Mouse (Mus musculus) liver, adult 2 months (tissue): Measurements from ENCODE around the gene Epas1. TPM values are rescaled to one million over a fixed set of nuclear protein-coding genes. Genes with fewer than 3 reads are reported as not detected.

ENCODE experiments used
- DNase-seq: peaks from one replicate; pipeline ENCODE4 v3.0.0-alpha.2; 2011; ENCODE audit warnings: low read depth, low spot score; ENCODE audit errors: extremely low read depth
- H3K27ac ChIP-seq: fragments of 200-500 bp; replicated peaks from 2 replicates; pipeline ENCODE4 v1.5.1; 2012; ENCODE audit warnings: low read depth, mild to moderate bottlenecking, control low read depth, inconsistent platforms, low read length; ENCODE audit not compliant: insufficient read depth
- H3K27me3 ChIP-seq: fragments of 200-500 bp; 2 replicates; pipeline ENCODE4 v1.6.1; 2012; ENCODE audit warnings: mild to moderate bottlenecking, moderate library complexity, low read length, inconsistent platforms; ENCODE audit not compliant: control insufficient read depth, insufficient read depth
- H3K36me3 ChIP-seq: fragments of 200-500 bp; 2 replicates; pipeline ENCODE4 v1.6.1; 2012; ENCODE audit warnings: low read length, inconsistent platforms; ENCODE audit not compliant: control insufficient read depth, insufficient read depth
- H3K4me1 ChIP-seq: fragments of 200-500 bp; 2 replicates; pipeline ENCODE4 v1.6.1; 2011; ENCODE audit warnings: low read length; ENCODE audit not compliant: control insufficient read depth, insufficient read depth
- H3K4me3 ChIP-seq: fragments of 200-500 bp; 2 replicates; pipeline ENCODE4 v1.5.1; 2011; ENCODE audit warnings: low read depth, mild to moderate bottlenecking, control low read depth, low read length, moderate library complexity; ENCODE audit not compliant: insufficient read depth
- H3K79me2 ChIP-seq: fragments of 200-500 bp; 2 replicates; pipeline ENCODE4 v1.6.1; 2012; ENCODE audit warnings: inconsistent platforms, mild to moderate bottlenecking, low read length, moderate library complexity; ENCODE audit not compliant: control insufficient read depth, insufficient read depth
- H3K9ac ChIP-seq: fragments of 200-500 bp; 2 replicates; pipeline ENCODE4 v1.6.1; 2012; ENCODE audit warnings: low read depth, mild to moderate bottlenecking, control low read depth, inconsistent platforms, low read length
- CTCF ChIP-seq: fragments of 200-500 bp; IDR thresholded peaks from 2 replicates; pipeline ENCODE4 v1.5.1; 2011; ENCODE audit warnings: low read depth, low read length, control low read depth
- POLR2A ChIP-seq: fragments of 200-500 bp; IDR thresholded peaks from 2 replicates; pipeline ENCODE4 v1.6.1; 2011; ENCODE audit warnings: low read length, control low read depth; ENCODE audit not compliant: insufficient read depth; ENCODE audit errors: extremely low read depth
- WGBS: fragments of 180-500 bp; shearing (Covaris S2); methylation state at CpG from one replicate; pipeline ENCODE4 v1.1.7; 2018; 5-methylcytosine and 5-hydroxymethylcytosine counted together
- polyA plus RNA-seq: library from polyadenylated mRNA; depleted of rRNA; stranded (reverse); fragments of >200 nt; gene quantifications from 2 replicates; pipeline ENCODE4 v1.2.3, GENCODE M21; 2012
- total RNA-seq: library from RNA; depleted of rRNA; stranded (reverse); fragments of >200 nt; gene quantifications from 2 replicates; pipeline ENCODE4 v1.2.3, GENCODE M21; 2014

Gene Epas1
- total and polyA plus RNA-seq, 2 experiments = 34.8 to 41.3 TPM

DNA sequence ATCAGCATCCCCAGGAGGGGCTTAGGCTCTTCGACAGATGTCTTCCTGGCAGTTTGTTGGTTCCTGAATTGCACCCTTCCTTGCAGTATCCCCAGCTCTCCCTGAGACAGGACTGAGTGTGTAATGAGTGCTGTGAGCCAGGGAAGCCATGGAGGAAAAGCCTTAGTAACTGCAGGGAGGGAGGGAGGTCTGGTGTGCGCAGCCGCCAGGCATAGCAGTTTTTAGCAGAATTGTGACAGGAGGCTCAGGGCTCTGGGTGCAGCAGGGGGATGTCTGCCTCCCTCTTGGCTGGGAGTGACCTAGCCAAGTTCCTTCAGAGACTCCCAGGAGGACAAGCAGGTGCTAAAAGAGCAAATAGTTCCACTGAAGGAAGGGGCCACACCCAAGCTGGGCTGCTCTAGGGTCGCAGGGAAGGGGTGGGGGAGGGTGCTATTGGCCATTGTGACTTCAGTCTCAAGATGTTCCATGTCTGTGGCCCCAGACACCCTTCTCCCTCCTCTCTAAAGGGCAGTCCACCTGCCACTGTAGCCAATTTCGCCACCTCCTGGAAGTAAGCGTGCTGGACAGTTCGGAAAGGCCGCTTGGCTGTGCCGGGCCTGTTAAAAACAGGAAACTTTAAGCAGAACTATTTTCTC, 49.0 kb downstream of the Epas1 start:
- 64% methylated on average over 9 of the region's 9 CpGs for WGBS
- peaks cover 33% of the 10 kb centered on the region for H3K36me3 ChIP-seq
- TF ChIP-seq POLR2A (no peak), CTCF (peak; percentile 52)
- H3K4me1 ChIP-seq = 0 out of 2 replicates have a peak, but pooled peaks cover 4% of the 10 kb centered on the region
- no peaks in the 10 kb centered on the region for H3K27me3 ChIP-seq
- DNase-seq = no peak
- no peak overlapping the region for H3K9ac ChIP-seq
- peak overlapping the region; percentile 42 for H3K27ac ChIP-seq
- peaks cover 17% of the 10 kb centered on the region for H3K79me2 ChIP-seq
- H3K4me3 ChIP-seq = no peak overlapping the region

DNA sequence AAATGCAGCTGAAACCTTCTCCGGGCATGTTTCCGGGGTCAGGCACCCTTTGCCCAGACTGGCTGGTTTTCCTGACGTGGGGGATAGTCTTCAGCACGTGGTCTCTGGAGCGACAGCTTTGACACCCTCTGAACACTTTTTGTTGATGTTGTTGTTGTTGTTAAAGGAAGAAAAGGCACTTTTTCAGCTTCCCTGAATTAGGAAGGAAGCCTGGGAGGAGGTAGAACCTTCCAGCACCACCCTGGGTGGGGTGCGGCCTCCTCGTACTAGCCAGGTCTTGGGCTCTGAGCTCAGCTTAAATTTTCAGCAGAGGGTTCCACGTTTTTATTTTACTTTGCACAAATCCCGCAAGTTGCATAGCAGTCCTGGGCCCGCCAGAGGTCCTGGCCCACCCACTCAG, 49.6 kb downstream of the Epas1 start:
- TF ChIP-seq CTCF (no peak), POLR2A (no peak)
- no peaks in the 10 kb centered on the region for H3K27me3 ChIP-seq
- H3K79me2 ChIP-seq = peaks cover 11% of the 10 kb centered on the region; the same call in 1 of the 2 replicates
- no peak for DNase-seq
- H3K27ac ChIP-seq = no peak overlapping the region
- H3K4me3 ChIP-seq = no peak overlapping the region
- H3K4me1 ChIP-seq = 0 out of 2 replicates have a peak, but pooled peaks cover 2% of the 10 kb centered on the region
- H3K9ac ChIP-seq = no peak overlapping the region
- peaks cover 34% of the 10 kb centered on the region for H3K36me3 ChIP-seq
- WGBS = 76% methylated on average over 10 of the region's 10 CpGs

DNA sequence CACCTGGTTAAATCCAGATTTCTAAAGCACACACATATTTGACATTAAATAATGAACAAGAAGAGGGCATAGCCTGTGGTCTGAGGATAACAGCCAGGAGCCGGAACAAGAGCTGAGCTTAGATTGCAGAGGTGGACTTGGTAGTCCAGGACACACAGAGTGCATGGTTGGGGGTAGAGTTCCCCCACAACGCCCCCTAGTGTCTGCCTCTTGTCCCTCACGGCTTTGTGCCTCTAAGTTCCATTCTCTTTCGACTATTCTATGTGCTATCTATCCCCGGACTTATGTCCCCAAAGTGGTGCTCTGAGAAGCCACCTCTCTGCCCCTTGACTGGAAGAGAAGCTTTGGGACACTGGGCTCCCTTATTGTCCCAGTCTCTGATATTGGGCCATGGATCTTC, 50.2 kb downstream of the Epas1 start:
- no peak for DNase-seq
- no peak overlapping the region for H3K27ac ChIP-seq
- 67% methylated on average over 5 of the region's 5 CpGs for WGBS
- peaks cover 37% of the 10 kb centered on the region for H3K36me3 ChIP-seq
- H3K4me3 ChIP-seq = no peak overlapping the region
- no peak overlapping the region for H3K9ac ChIP-seq
- H3K27me3 ChIP-seq = no peaks in the 10 kb centered on the region
- peaks cover 7% of the 10 kb centered on the region; the same call in 1 of the 2 replicates for H3K79me2 ChIP-seq
- peak; percentile 68 for TF ChIP-seq CTCF
- TF ChIP-seq POLR2A = no peak
- no peaks in the 10 kb centered on the region for H3K4me1 ChIP-seq

DNA sequence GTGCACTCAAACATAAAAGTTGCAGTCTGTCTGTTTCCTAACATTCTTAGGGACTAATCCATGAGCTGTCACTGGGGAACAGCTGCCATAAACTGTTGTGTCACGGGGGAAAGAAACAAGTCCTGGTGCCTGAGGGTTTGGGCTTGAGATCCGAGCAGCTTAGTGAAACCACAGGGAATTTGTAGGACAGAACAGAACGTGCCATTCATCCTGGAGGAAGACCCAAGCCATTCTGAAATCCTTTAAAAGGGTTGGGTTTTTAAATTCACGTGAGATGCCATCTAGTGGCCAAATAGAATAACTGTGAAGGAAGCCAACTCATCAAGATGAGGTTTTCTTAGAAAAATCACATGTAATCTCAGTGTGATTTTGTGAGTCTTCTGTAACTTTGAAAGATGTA, 58.5 kb downstream of the Epas1 start:
- Histone ChIP-seq H3K27me3 (no peaks in the 10 kb centered on the region), H3K4me3 (no peak overlapping the region), H3K9ac (no peak overlapping the region), H3K36me3 (peaks cover 41% of the 10 kb centered on the region), H3K4me1 (peaks cover 13% of the 10 kb centered on the region), H3K79me2 (no peaks in the 10 kb centered on the region), H3K27ac (no peak overlapping the region)
- peak; percentile 53 for DNase-seq
- no peak for TF ChIP-seq POLR2A
- no peak for TF ChIP-seq CTCF
- WGBS = 26% methylated on average over 4 of the region's 4 CpGs

DNA sequence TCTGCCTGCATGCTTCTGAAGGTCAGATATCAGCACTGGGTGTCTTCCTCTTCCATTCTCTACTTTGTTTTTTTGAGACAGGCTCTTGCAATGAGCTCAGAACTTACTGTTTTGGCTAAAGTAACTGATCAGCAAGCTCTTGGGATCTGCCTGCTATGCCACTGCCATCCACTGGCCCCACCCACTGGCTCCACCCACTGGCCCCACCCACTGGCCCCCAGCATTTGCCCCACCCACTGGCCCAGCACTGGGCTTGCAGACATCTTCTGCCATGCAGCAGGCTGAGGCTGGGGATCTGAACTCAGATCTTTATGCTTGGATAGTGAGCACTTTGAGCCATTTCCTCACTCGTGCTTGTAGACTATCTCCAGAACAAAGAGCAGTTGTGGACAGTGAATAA, 60.8 kb downstream of the Epas1 start:
- Histone ChIP-seq H3K79me2 (no peaks in the 10 kb centered on the region), H3K27me3 (no peaks in the 10 kb centered on the region), H3K36me3 (peaks cover 35% of the 10 kb centered on the region), H3K4me3 (no peak overlapping the region), H3K9ac (no peak overlapping the region), H3K4me1 (peaks cover 13% of the 10 kb centered on the region), H3K27ac (0 out of 2 replicates have a peak overlapping the region, but pooled peaks have one; percentile 2)
- DNase-seq = peak; percentile 60
- WGBS = 13% methylated on average over 1 of the region's 1 CpGs
- TF ChIP-seq POLR2A (no peak), CTCF (no peak)
